Mouse (Mus musculus) kidney, embryonic 16.5 days (tissue): ENCODE data around the gene Mark3. TPM values are rescaled to one million over a fixed set of nuclear protein-coding genes. Genes with fewer than 3 reads are reported as not detected.
"Not testable (repeated sequence)": the region's sequence is repeated elsewhere in the genome, so short reads cannot be mapped to it uniquely, and the experiment has no call there.

Source experiments
- ATAC-seq: fragments of 200-750 bp; cut with Nextera tagmentation; 2 replicates; pipeline ENCODE4 v1.8.0; 2017; ENCODE audit warnings: moderate TSS enrichment; ENCODE audit not compliant: low FRiP score, low TSS enrichment
- H3K27ac ChIP-seq: fragments of 300-500 bp; sonication (generic); 2 replicates; pipeline ENCODE4 v1.5.1; 2014; ENCODE audit warnings: low read length
- H3K27me3 ChIP-seq: fragments of 300-500 bp; sonication (generic); 2 replicates; pipeline ENCODE4 v1.6.1; 2014; ENCODE audit warnings: low read length, control low read depth, mixed read lengths; ENCODE audit not compliant: insufficient read depth
- H3K36me3 ChIP-seq: fragments of 300-500 bp; sonication (generic); 2 replicates; pipeline ENCODE4 v1.6.1; 2014; ENCODE audit warnings: low read length, control low read depth, mixed read lengths; ENCODE audit not compliant: insufficient read depth
- H3K4me1 ChIP-seq: fragments of 300-500 bp; sonication (generic); 2 replicates; pipeline ENCODE4 v1.6.1; 2014; ENCODE audit warnings: low read length, control low read depth, mixed read lengths; ENCODE audit not compliant: insufficient read depth
- H3K4me2 ChIP-seq: fragments of 300-500 bp; sonication (generic); replicated peaks from 2 replicates; pipeline ENCODE4 v1.6.1; 2014; ENCODE audit warnings: low read depth, low read length
- H3K4me3 ChIP-seq: fragments of 300-500 bp; sonication (generic); 2 replicates; pipeline ENCODE4 v1.5.1; 2014; ENCODE audit warnings: mild to moderate bottlenecking, low read length
- H3K9ac ChIP-seq: fragments of 300-500 bp; sonication (generic); replicated peaks from 2 replicates; pipeline ENCODE4 v1.6.1; 2014; ENCODE audit warnings: low read length
- H3K9me3 ChIP-seq: fragments of 300-500 bp; sonication (generic); 2 replicates; pipeline ENCODE4 v1.6.1; 2016; ENCODE audit warnings: low read length, control low read depth
- WGBS: fragments of 180-500 bp; shearing (Covaris S2); extraction: QIAGEN DNeasy Blood & Tissue Kit; methylation state at CpG from one replicate; pipeline ENCODE4 v1.1.7; 2014; 5-methylcytosine and 5-hydroxymethylcytosine counted together
- polyA plus RNA-seq: library from polyadenylated mRNA; unstranded; fragments of >200 nt; fragmentation: Nextera tagmentation; extraction: Ambion mirVana; gene quantifications from 2 replicates; pipeline ENCODE4 v1.2.1, GENCODE M21; 2015

Gene Mark3
- polyA plus RNA-seq, 1 experiment from 2014 or later, result 32.2 TPM

- peaks cover 35% of the 10 kb centered on the region for H3K4me1 ChIP-seq
- no peaks in the 10 kb centered on the region for H3K9me3 ChIP-seq
- H3K27me3 ChIP-seq, result no peaks in the 10 kb centered on the region
- peak within 1 kb of the TSS; percentile 77 for H3K4me2 ChIP-seq
- H3K4me3 ChIP-seq, result peak within 1 kb of the TSS; percentile 99
- peaks cover 23% of the 10 kb centered on the region for H3K36me3 ChIP-seq
- peak; percentile 99 for ATAC-seq
- 0% methylated on average over 40 of the region's 47 CpGs for WGBS
- H3K27ac ChIP-seq, result peak within 1 kb of the TSS; percentile 96
- H3K9ac ChIP-seq, result peak within 1 kb of the TSS; percentile 98
Observed at GRCm38 (mm10) chr12:111537796-111538291, 36.5 kb upstream of the Mark3 start, which contains the start of gene Eif5. Gene Eif5 (plus strand): TSS chr12:111538016.

GRCm38 (mm10) chr12:111538292-111539040, 35.9 kb upstream of the Mark3 start:
- H3K9ac ChIP-seq, result peak overlapping the region; percentile 93
- peak overlapping the region; percentile 99 for H3K4me3 ChIP-seq
- H3K4me1 ChIP-seq, result peaks cover 31% of the 10 kb centered on the region
- H3K27me3 ChIP-seq, result no peaks in the 10 kb centered on the region
- under 1% methylated on average over 96 of the region's 111 CpGs for WGBS
- no peaks in the 10 kb centered on the region for H3K9me3 ChIP-seq
- ATAC-seq, result peak; percentile 69
- peak overlapping the region; percentile 96 for H3K27ac ChIP-seq
- peak overlapping the region; percentile 77 for H3K4me2 ChIP-seq
- H3K36me3 ChIP-seq, result peaks cover 27% of the 10 kb centered on the region

GRCm38 (mm10) chr12:111539041-111539345, 35.3 kb upstream of the Mark3 start:
- peak overlapping the region; percentile 99 for H3K4me3 ChIP-seq
- peaks cover 33% of the 10 kb centered on the region for H3K36me3 ChIP-seq
- no peak for ATAC-seq
- H3K9me3 ChIP-seq, result no peaks in the 10 kb centered on the region
- H3K27me3 ChIP-seq, result no peaks in the 10 kb centered on the region
- WGBS, result under 1% methylated on average over 18 of the region's 18 CpGs
- peak overlapping the region; percentile 93 for H3K9ac ChIP-seq
- peaks cover 31% of the 10 kb centered on the region for H3K4me1 ChIP-seq
- peak overlapping the region; percentile 77 for H3K4me2 ChIP-seq
- peak overlapping the region; percentile 96 for H3K27ac ChIP-seq

- no peak overlapping the region for H3K4me3 ChIP-seq
- 86% methylated on average over 3 of the region's 3 CpGs for WGBS
- no peaks in the 10 kb centered on the region for H3K4me1 ChIP-seq
- no peaks in the 10 kb centered on the region for H3K9me3 ChIP-seq
- H3K27ac ChIP-seq, result 0 out of 2 replicates have a peak overlapping the region, but pooled peaks have one; percentile 15
- peaks cover 38% of the 10 kb centered on the region for H3K36me3 ChIP-seq
- H3K4me2 ChIP-seq, result no peak overlapping the region
- ATAC-seq, result 0 out of 2 replicates have a peak, but pooled peaks have one; percentile 20
- H3K27me3 ChIP-seq, result no peaks in the 10 kb centered on the region
- no peak overlapping the region for H3K9ac ChIP-seq
Observed at GRCm38 (mm10) chr12:111547070-111547469, 27.3 kb upstream of the Mark3 start.

GRCm38 (mm10) chr12:111548555-111549289, 25.6 kb upstream of the Mark3 start:
- no peak overlapping the region for H3K4me3 ChIP-seq
- H3K4me1 ChIP-seq, result no peaks in the 10 kb centered on the region
- H3K4me2 ChIP-seq, result no peak overlapping the region
- 59% methylated on average over 2 of the region's 2 CpGs for WGBS
- no peak for ATAC-seq
- peaks cover 27% of the 10 kb centered on the region for H3K36me3 ChIP-seq
- H3K9me3 ChIP-seq, result no peaks in the 10 kb centered on the region
- H3K27ac ChIP-seq, result no peak overlapping the region
- H3K9ac ChIP-seq, result no peak overlapping the region
- H3K27me3 ChIP-seq, result no peaks in the 10 kb centered on the region

- no peaks in the 10 kb centered on the region for H3K4me1 ChIP-seq
- H3K4me3 ChIP-seq, result no peak overlapping the region
- peaks cover 17% of the 10 kb centered on the region for H3K36me3 ChIP-seq
- WGBS, result 34% methylated on average over 1 of the region's 1 CpGs
- ATAC-seq, result no peak
- no peak overlapping the region for H3K27ac ChIP-seq
- H3K4me2 ChIP-seq, result no peak overlapping the region
- no peaks in the 10 kb centered on the region for H3K27me3 ChIP-seq
- no peak overlapping the region for H3K9ac ChIP-seq
- H3K9me3 ChIP-seq, result no peaks in the 10 kb centered on the region
Observed at GRCm38 (mm10) chr12:111550679-111551078, 23.6 kb upstream of the Mark3 start.

GRCm38 (mm10) chr12:111552342-111552741, 22.0 kb upstream of the Mark3 start:
- H3K4me1 ChIP-seq, result no peaks in the 10 kb centered on the region
- H3K9me3 ChIP-seq, result no peaks in the 10 kb centered on the region
- no peak overlapping the region for H3K9ac ChIP-seq
- WGBS, result 63% methylated on average over 8 of the region's 8 CpGs
- peak; percentile 5; the same call in 1 of the 2 replicates for ATAC-seq
- peaks cover 8% of the 10 kb centered on the region for H3K36me3 ChIP-seq
- H3K27ac ChIP-seq, result no peak overlapping the region
- H3K4me3 ChIP-seq, result no peak overlapping the region
- no peak overlapping the region for H3K4me2 ChIP-seq
- H3K27me3 ChIP-seq, result no peaks in the 10 kb centered on the region

- 61% methylated on average over 4 of the region's 4 CpGs for WGBS
- ATAC-seq, result no peak
- Histone ChIP-seq H3K36me3 (no peaks in the 10 kb centered on the region), H3K27me3 (no peaks in the 10 kb centered on the region), H3K9ac (no peak overlapping the region), H3K4me2 (no peak overlapping the region), H3K9me3 (no peaks in the 10 kb centered on the region), H3K4me1 (no peaks in the 10 kb centered on the region), H3K27ac (no peak overlapping the region), H3K4me3 (no peak overlapping the region)
Observed at GRCm38 (mm10) chr12:111555357-111555756, 19.0 kb upstream of the Mark3 start.

- H3K36me3 ChIP-seq, H3K27me3 ChIP-seq, H3K9ac ChIP-seq, H3K4me2 ChIP-seq, H3K27ac ChIP-seq, ATAC-seq, H3K9me3 ChIP-seq, H3K4me3 ChIP-seq, H3K4me1 ChIP-seq: not testable (repeated sequence)
- WGBS, result 87% methylated on average over 5 of the region's 5 CpGs
Observed at GRCm38 (mm10) chr12:111555893-111556292, 18.4 kb upstream of the Mark3 start.

GRCm38 (mm10) chr12:111557538-111557937, 16.8 kb upstream of the Mark3 start:
- H3K9me3 ChIP-seq, result no peaks in the 10 kb centered on the region
- no peak overlapping the region for H3K9ac ChIP-seq
- H3K27me3 ChIP-seq, result no peaks in the 10 kb centered on the region
- no peak overlapping the region for H3K27ac ChIP-seq
- H3K4me2 ChIP-seq, result no peak overlapping the region
- no peaks in the 10 kb centered on the region for H3K36me3 ChIP-seq
- no peak overlapping the region for H3K4me3 ChIP-seq
- ATAC-seq, result no peak
- WGBS, result 60% methylated on average over 6 of the region's 6 CpGs
- peaks cover 3% of the 10 kb centered on the region; the same call in 1 of the 2 replicates for H3K4me1 ChIP-seq
